Mouse (Mus musculus) testis, adult 2 months (tissue): ENCODE results near the gene Hist1h2bh.
"Not testable (repeated sequence)": the region's sequence is repeated elsewhere in the genome, so short reads cannot be mapped to it uniquely, and the experiment has no call there.

ENCODE experiments used
- CTCF ChIP-seq: fragments of 200-500 bp; IDR thresholded peaks from 2 replicates; pipeline ENCODE4 v1.5.1; 2012; ENCODE audit warnings: low read depth, mild to moderate bottlenecking, inconsistent platforms, low read length, moderate library complexity; ENCODE audit not compliant: control insufficient read depth, insufficient read depth, insufficient replicate concordance
- POLR2A ChIP-seq: fragments of 200-500 bp; IDR thresholded peaks from 2 replicates; pipeline ENCODE4 v1.6.1; 2012; ENCODE audit warnings: low read depth, mild to moderate bottlenecking, inconsistent platforms, low read length, moderate library complexity; ENCODE audit not compliant: control insufficient read depth

- not testable (repeated sequence) for TF ChIP-seq CTCF, POLR2A
These were observed 18.3 kb upstream of the Hist1h2bh start for GRCm38 (mm10) chr13:23561531-23561882.
